ENCODE assay signal across 9 mouse cellular contexts in genomic region chr13:32866484-32866883, GRCm38 (mm10). TPM values are rescaled to one million over a fixed set of nuclear protein-coding genes. Genes with fewer than 3 reads are reported as not detected.
DNase-seq lines count a peak whose midpoint lies in the region; ATAC-seq and TF ChIP-seq lines count a peak whose summit lies in the region.
"Had no signal": no experiment of that assay in that cellular context is flagged by ENCODE, and none has a peak within 500 bp of the region (broad histone marks: within the 10 kb centered on the region; RNA-seq: fewer than 3 reads in every experiment).

No protein-coding gene starts in this region.

- ATAC-seq in granulocyte monocyte progenitor cell, adult 5-6 weeks (replicated peaks; ENCODE audit: poor library complexity, severe bottlenecking) = peak; percentile 76
- ATAC-seq in kidney, embryonic 16.5 days (ENCODE audit: low FRiP score, low TSS enrichment) = peak; percentile 75; the same call in 1 of the 2 replicates
- ATAC-seq in neural tube, embryonic 12.5 days (ENCODE audit: low FRiP score, low read depth) = peak; percentile 86

- no peak overlapping the region for H3K27ac ChIP-seq in kidney, embryonic 16.5 days (ENCODE audit: low read length)
- no peak overlapping the region for H3K27ac ChIP-seq in liver, adult 2 months (replicated peaks; ENCODE audit: insufficient read depth, low read depth, low read length)
- no peak overlapping the region for H3K27ac ChIP-seq in neural tube, embryonic 12.5 days
- no peak overlapping the region for H3K27ac ChIP-seq in testis, adult 2 months (ENCODE audit: control insufficient read depth, insufficient read depth, low read depth, low read length)
- H3K27ac ChIP-seq: embryonic facial prominence, embryonic 13.5 days had no signal

- 6% methylated on average over 9 of the region's 9 CpGs for WGBS in kidney, embryonic 16.5 days
- WGBS in liver, adult 2 months = 4% methylated on average over 9 of the region's 9 CpGs
- 8% methylated on average over 9 of the region's 9 CpGs for WGBS in neural tube, embryonic 12.5 days

- no peaks in the 10 kb centered on the region for H3K36me3 ChIP-seq in kidney, embryonic 16.5 days (ENCODE audit: insufficient read depth, low read length)
- no peaks in the 10 kb centered on the region for H3K36me3 ChIP-seq in liver, adult 2 months (ENCODE audit: control insufficient read depth, insufficient read depth, low read length)
- no peaks in the 10 kb centered on the region for H3K36me3 ChIP-seq in neural tube, embryonic 12.5 days
- H3K36me3 ChIP-seq in testis, adult 2 months (ENCODE audit: control insufficient read depth, insufficient read depth, low read length) = no peaks in the 10 kb centered on the region
- H3K36me3 ChIP-seq: embryonic facial prominence, embryonic 13.5 days had no signal

- no peak overlapping the region for H3K4me2 ChIP-seq in kidney, embryonic 16.5 days (replicated peaks; ENCODE audit: low read depth, low read length)
- H3K4me2 ChIP-seq in neural tube, embryonic 12.5 days (replicated peaks) = no peak overlapping the region
- H3K4me2 ChIP-seq: embryonic facial prominence, embryonic 13.5 days had no signal

- no peaks in the 10 kb centered on the region for H3K9me3 ChIP-seq in kidney, embryonic 16.5 days (ENCODE audit: low read length)
- H3K9me3 ChIP-seq in neural tube, embryonic 12.5 days = no peaks in the 10 kb centered on the region
- H3K9me3 ChIP-seq: embryonic facial prominence, embryonic 13.5 days had no signal

- DNase-seq in 416B (ENCODE audit: low read depth) = peak; percentile 83
- DNase-seq in adrenal gland, adult 18-20 months (ENCODE audit: low spot score in 2 of 2) = peak; percentile 69 to 71
- peak; percentile 85 for DNase-seq in embryo, embryonic 11 days
- peak; percentile 53 for DNase-seq in liver, adult 2 months (ENCODE audit: extremely low read depth, low read depth, low spot score)

- no peaks in the 10 kb centered on the region for H3K79me2 ChIP-seq in liver, adult 2 months (ENCODE audit: control insufficient read depth, insufficient read depth, low read length)

- no peak for TF ChIP-seq POLR2A in liver, adult 2 months (IDR thresholded peaks at IDR 0.05; ENCODE audit: extremely low read depth, insufficient read depth, low read length)
- no peak for TF ChIP-seq POLR2A in testis, adult 2 months (IDR thresholded peaks at IDR 0.05; ENCODE audit: control insufficient read depth, low read depth, low read length)

- H3K4me3 ChIP-seq in kidney, embryonic 16.5 days (ENCODE audit: low read length) = no peak overlapping the region
- H3K4me3 ChIP-seq in liver, adult 2 months (ENCODE audit: insufficient read depth, low read depth, low read length) = no peak overlapping the region
- H3K4me3 ChIP-seq in neural tube, embryonic 12.5 days = no peak overlapping the region
- no peak overlapping the region for H3K4me3 ChIP-seq in testis, adult 2 months (ENCODE audit: control insufficient read depth, low read depth, low read length)
- H3K4me3 ChIP-seq: embryonic facial prominence, embryonic 13.5 days had no signal

- peak; percentile 92 for TF ChIP-seq CTCF in liver, adult 2 months (IDR thresholded peaks at IDR 0.05; ENCODE audit: low read depth, low read length)
- TF ChIP-seq CTCF in testis, adult 2 months (IDR thresholded peaks at IDR 0.05; ENCODE audit: control insufficient read depth, insufficient read depth, insufficient replicate concordance, low read depth, low read length) = peak; percentile 92; the same call in 1 of the 2 replicates

- H3K9ac ChIP-seq in kidney, embryonic 16.5 days (replicated peaks; ENCODE audit: low read length) = no peak overlapping the region
- no peak overlapping the region for H3K9ac ChIP-seq in liver, adult 2 months (ENCODE audit: low read depth, low read length)
- no peak overlapping the region for H3K9ac ChIP-seq in neural tube, embryonic 12.5 days
- H3K9ac ChIP-seq: embryonic facial prominence, embryonic 13.5 days had no signal

- H3K27me3 ChIP-seq in kidney, embryonic 16.5 days (ENCODE audit: insufficient read depth, low read length) = no peaks in the 10 kb centered on the region
- no peaks in the 10 kb centered on the region for H3K27me3 ChIP-seq in liver, adult 2 months (ENCODE audit: control insufficient read depth, insufficient read depth, low read length)
- H3K27me3 ChIP-seq in neural tube, embryonic 12.5 days (replicated peaks) = no peaks in the 10 kb centered on the region
- no peaks in the 10 kb centered on the region for H3K27me3 ChIP-seq in testis, adult 2 months (ENCODE audit: control insufficient read depth, insufficient read depth, low read length)

- no peaks in the 10 kb centered on the region for H3K4me1 ChIP-seq in kidney, embryonic 16.5 days (ENCODE audit: insufficient read depth, low read length)
- no peaks in the 10 kb centered on the region for H3K4me1 ChIP-seq in liver, adult 2 months (ENCODE audit: control insufficient read depth, insufficient read depth, low read length)
- H3K4me1 ChIP-seq in neural tube, embryonic 12.5 days = no peaks in the 10 kb centered on the region
- no peaks in the 10 kb centered on the region for H3K4me1 ChIP-seq in testis, adult 2 months (ENCODE audit: control insufficient read depth, insufficient read depth, low read length)
- H3K4me1 ChIP-seq: embryonic facial prominence, embryonic 13.5 days had no signal

RNA-seq across cellular contexts. Expression of gene Serpinb1a, which starts 15.5 kb away (rescaled TPM):
- 100 to 1,000 TPM in 1 of 2 experiments, 1 to 10 TPM in 1; 4.3 to 134 TPM for total RNA-seq in adrenal gland, adult 18-20 months (2021)
- 232 and 310 TPM in 2 replicates for total RNA-seq in granulocyte monocyte progenitor cell, adult 5-6 weeks (2014; fragmentation: Nextera tagmentation)
- 511 and 544 TPM in 2 replicates for total RNA-seq in granulocyte monocyte progenitor cell, adult 5-6 weeks (2017)
- polyA plus RNA-seq in kidney, embryonic 16.5 days (2015; fragmentation: Nextera tagmentation; extraction: Ambion mirVana) = 10.3 and 12.1 TPM in 2 replicates
- 6.7 and 11.2 TPM in 2 replicates for total RNA-seq in liver, adult 2 months (2014; rRNA removed)
- polyA plus RNA-seq in liver, adult 2 months (2012; rRNA removed) = 4.7 and 5.1 TPM in 2 replicates
- 1.8 and 2.3 TPM in 2 replicates for polyA plus RNA-seq in neural tube, embryonic 12.5 days (2016; fragmentation: Nextera tagmentation; extraction: Ambion mirVana)
- 1.3 and 2.1 TPM in 2 replicates for polyA plus RNA-seq in testis, adult 2 months (2012; rRNA removed)

RNA-seq across cellular contexts. Expression of gene Serpinb1c, which starts 31.5 kb away (rescaled TPM):
- total RNA-seq in adrenal gland, adult 18-20 months (2021) = not detected
- total RNA-seq in granulocyte monocyte progenitor cell, adult 5-6 weeks (2014; fragmentation: Nextera tagmentation) = not detected in 2 replicates
- total RNA-seq in granulocyte monocyte progenitor cell, adult 5-6 weeks (2017) = not detected in 2 replicates
- polyA plus RNA-seq in kidney, embryonic 16.5 days (2015; fragmentation: Nextera tagmentation; extraction: Ambion mirVana) = not detected in 2 replicates
- total RNA-seq in liver, adult 2 months (2014; rRNA removed) = 0.28 TPM in 1 of 2 replicates, not detected in the other
- polyA plus RNA-seq in liver, adult 2 months (2012; rRNA removed) = 0.15 TPM in 1 of 2 replicates, not detected in the other
- polyA plus RNA-seq in neural tube, embryonic 12.5 days (2016; fragmentation: Nextera tagmentation; extraction: Ambion mirVana) = not detected in 2 replicates
- polyA plus RNA-seq in testis, adult 2 months (2012; rRNA removed) = not detected in 2 replicates
- polyA plus RNA-seq: embryonic facial prominence, embryonic 13.5 days had no signal
